Mouse (Mus musculus): ENCODE data around the gene Slc26a5.

Slc26a5 gene

GRCm38 (mm10) chr5:21810924-21811323 lies 54.5 kb downstream of the Slc26a5 start:
- DNase-seq (ENCODE audit: low spot score in 2 of 2), result no peak

- DNase-seq (ENCODE audit: low spot score in 2 of 2), result no peak
These were observed 60.6 kb downstream of the Slc26a5 start for GRCm38 (mm10) chr5:21804837-21805236.

GRCm38 (mm10) chr5:21803691-21804188 lies 61.7 kb downstream of the Slc26a5 start:
- DNase-seq (ENCODE audit: low spot score in 2 of 2), result no peak

- no peak for DNase-seq (ENCODE audit: low spot score in 2 of 2)
These were observed 62.5 kb downstream of the Slc26a5 start for GRCm38 (mm10) chr5:21802907-21803306.

- DNase-seq (ENCODE audit: low spot score in 2 of 2), result no peak
These were observed 73.2 kb downstream of the Slc26a5 start for GRCm38 (mm10) chr5:21792166-21792565.

- DNase-seq (ENCODE audit: low spot score in 2 of 2), result no peak
These were observed 76.3 kb downstream of the Slc26a5 start for GRCm38 (mm10) chr5:21789061-21789460.

- DNase-seq (ENCODE audit: low spot score in 2 of 2), result no peak
These were observed 78.0 kb downstream of the Slc26a5 start for GRCm38 (mm10) chr5:21787186-21788105.

GRCm38 (mm10) chr5:21786258-21787185 lies 78.9 kb downstream of the Slc26a5 start:
- peak; percentile 91 to 93 for DNase-seq (ENCODE audit: low spot score in 2 of 2)

GRCm38 (mm10) chr5:21785776-21786175 lies 79.6 kb downstream of the Slc26a5 start:
- no peak for DNase-seq (ENCODE audit: low spot score in 2 of 2)

- peak; percentile 75 to 90 for DNase-seq (ENCODE audit: low spot score in 2 of 2)
These were observed 80.4 kb downstream of the Slc26a5 start, which contains the start of the genes Dnajc2 and Psmc2 for GRCm38 (mm10) chr5:21785053-21785452. TSS of gene Dnajc2 (minus strand) at chr5:21785251. TSS of gene Psmc2 (plus strand) at chr5:21785283.

GRCm38 (mm10) chr5:21784161-21785052 lies 81.0 kb downstream of the Slc26a5 start:
- no peak for DNase-seq (ENCODE audit: low spot score in 2 of 2)

GRCm38 (mm10) chr5:21776491-21776890 lies 88.9 kb downstream of the Slc26a5 start:
- no peak for DNase-seq (ENCODE audit: low spot score in 2 of 2)

- no peak for DNase-seq (ENCODE audit: low spot score in 2 of 2)
These were observed 95.6 kb downstream of the Slc26a5 start for GRCm38 (mm10) chr5:21769841-21770240.

- DNase-seq (ENCODE audit: low spot score in 2 of 2), result no peak
These were observed 96.9 kb downstream of the Slc26a5 start for GRCm38 (mm10) chr5:21768506-21768905.

Data from cerebellum, postnatal 4 days (tissue).